In the genomic region with DNA sequence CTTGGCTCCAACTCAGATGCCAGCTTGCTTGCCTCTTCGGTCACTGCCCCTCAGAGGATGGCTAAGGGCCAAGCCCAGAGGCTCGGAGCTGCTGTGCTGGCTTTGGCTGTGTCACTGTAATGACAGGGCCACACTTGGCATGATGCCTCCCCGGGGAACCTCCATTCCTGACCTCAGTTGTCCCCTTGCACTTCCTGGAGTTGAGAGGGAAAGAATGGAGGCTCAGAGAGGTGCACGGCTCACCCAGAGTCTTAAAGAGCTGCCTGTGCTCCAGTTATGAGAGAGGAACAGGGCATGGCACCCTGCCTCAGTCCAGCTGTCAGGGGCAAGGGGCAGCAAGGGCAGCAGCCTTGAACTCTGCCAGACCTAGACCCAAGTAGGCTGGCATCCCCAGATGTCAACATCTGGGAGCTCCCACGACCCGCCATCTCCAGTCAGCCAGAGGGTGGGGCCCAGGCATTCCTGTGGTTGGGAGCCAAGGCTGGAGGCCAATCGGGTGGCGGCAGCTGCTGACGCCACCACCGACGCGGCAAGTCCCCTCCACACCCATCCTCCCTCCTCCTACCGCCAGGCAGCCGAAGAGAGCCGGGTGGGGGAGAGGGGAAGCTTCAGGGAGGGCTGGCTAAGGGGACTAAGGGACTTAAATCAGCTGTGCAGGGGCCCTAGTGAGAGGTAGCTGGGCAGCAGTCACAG, we compare ENCODE assay signal across 8 mouse cellular contexts. TPM values are rescaled to one million over a fixed set of nuclear protein-coding genes. Genes with fewer than 3 reads are reported as not detected.
A peak's percentile ranks its signal among the peaks of the same experiment; 100 is the strongest.
DNase-seq lines count a peak whose midpoint lies in the region; ATAC-seq lines count a peak whose summit lies in the region.

No protein-coding gene starts in this region.

- H3K4me1 ChIP-seq in hindbrain, embryonic 14.5 days (replicated peaks; ENCODE audit: control insufficient read depth, insufficient read depth, low read length), result peaks cover 44% of the 10 kb centered on the region

- H3K4me2 ChIP-seq in hindbrain, embryonic 14.5 days (replicated peaks), result peak overlapping the region; percentile 92

- H3K9me3 ChIP-seq in hindbrain, embryonic 14.5 days (ENCODE audit: control insufficient read depth, low read length), result no peaks in the 10 kb centered on the region

- peak; percentile 91 to 96 for DNase-seq in adrenal gland, adult (ENCODE audit: inconsistent age in 2 of 2, low spot score in 1 of 2)
- DNase-seq in gastrocnemius, adult 18-20 months (ENCODE audit: low spot score), result peak; percentile 76
- DNase-seq in hindbrain, embryonic 14.5 days (ENCODE audit: low spot score), result peak; percentile 84
- peak; percentile 70 to 83 for DNase-seq in left cerebral cortex, adult 18-20 months (ENCODE audit: low spot score in 2 of 2)
- DNase-seq in lung, postnatal 36 days, result peak; percentile 90
- peak; percentile 78 for DNase-seq in right cerebral cortex, postnatal 14 days
- no peak for DNase-seq in thymus, postnatal 36 days

- 13% methylated on average over 15 of the region's 15 CpGs for WGBS in hindbrain, embryonic 14.5 days

- ATAC-seq in common myeloid progenitor, adult 5-6 weeks (replicated peaks; ENCODE audit: low read depth, poor library complexity, severe bottlenecking), result peak; percentile 60
- peak; percentile 91 for ATAC-seq in hindbrain, embryonic 14.5 days (ENCODE audit: low FRiP score)

- H3K36me3 ChIP-seq in hindbrain, embryonic 14.5 days (replicated peaks; ENCODE audit: control insufficient read depth, insufficient read depth), result peaks cover 46% of the 10 kb centered on the region

- peak overlapping the region; percentile 59 for H3K4me3 ChIP-seq in hindbrain, embryonic 14.5 days (replicated peaks; ENCODE audit: low read length)

- H3K27ac ChIP-seq in hindbrain, embryonic 14.5 days, result peak overlapping the region; percentile 81

- peak overlapping the region; percentile 76 for H3K9ac ChIP-seq in hindbrain, embryonic 14.5 days

- H3K27me3 ChIP-seq in hindbrain, embryonic 14.5 days (ENCODE audit: control insufficient read depth, insufficient read depth, low read length), result no peaks in the 10 kb centered on the region

RNA-seq across cellular contexts. Expression of a gene that starts 34.4 kb away (rescaled TPM):
- total RNA-seq in common myeloid progenitor, adult 5-6 weeks (2017), result 6.2 and 9.6 TPM in 2 replicates
- 1 to 10 TPM; 4.8 to 7.5 TPM for total RNA-seq in gastrocnemius, adult 18-20 months (2021)
- 8.5 and 10.0 TPM in 2 replicates for polyA plus RNA-seq in hindbrain, embryonic 14.5 days (2014; fragmentation: Nextera tagmentation; extraction: Ambion mirVana)
- 10 to 100 TPM; 66.5 to 75.0 TPM for total RNA-seq in left cerebral cortex, adult 18-20 months (2021)

RNA-seq across cellular contexts. Expression of a gene that starts 50.4 kb away (rescaled TPM):
- total RNA-seq in common myeloid progenitor, adult 5-6 weeks (2017), result not detected in 2 replicates
- total RNA-seq in gastrocnemius, adult 18-20 months (2021), result not detected
- polyA plus RNA-seq in hindbrain, embryonic 14.5 days (2014; fragmentation: Nextera tagmentation; extraction: Ambion mirVana), result 0.41 TPM in 1 of 2 replicates, not detected in the other
- total RNA-seq in left cerebral cortex, adult 18-20 months (2021), result not detected

Comparison
In these comparisons a context has a peak if more than half of its experiments do, and no peak if none do; other contexts are left out.
1. DNase-seq: peak in adrenal gland, adult (2 of 2), gastrocnemius, adult 18-20 months (single experiment), hindbrain, embryonic 14.5 days (single experiment), left cerebral cortex, adult 18-20 months (2 of 2), lung, postnatal 36 days (single experiment) and right cerebral cortex, postnatal 14 days (single experiment); none in thymus, postnatal 36 days (0 of 2).